Mouse (Mus musculus): ENCODE data around the gene Slc9a9. TPM values are rescaled to one million over a fixed set of nuclear protein-coding genes. Genes with fewer than 3 reads are reported as not detected.

Gene Slc9a9
- polyA plus RNA-seq, 1 experiment from 2014 or later = 2.7 TPM

- no peaks in the 10 kb centered on the region for H3K36me3 ChIP-seq (replicated peaks)
- no peak for ATAC-seq (ENCODE audit: insufficient read depth)
- H3K9ac ChIP-seq = no peak overlapping the region
- WGBS (ENCODE audit: insufficient replicate concordance) = 64% methylated on average over 5 of the region's 5 CpGs
- H3K4me1 ChIP-seq (replicated peaks) = no peaks in the 10 kb centered on the region
- H3K27ac ChIP-seq (replicated peaks) = no peak overlapping the region
- H3K4me2 ChIP-seq = no peak overlapping the region
- no peaks in the 10 kb centered on the region for H3K27me3 ChIP-seq
- no peak overlapping the region for H3K4me3 ChIP-seq (replicated peaks)
- H3K9me3 ChIP-seq (replicated peaks) = no peaks in the 10 kb centered on the region
Observed at GRCm38 (mm10) chr9:95221310-95221709, 551.6 kb downstream of the Slc9a9 start.

- Histone ChIP-seq H3K9me3 (replicated peaks) (no peaks in the 10 kb centered on the region), H3K27me3 (no peaks in the 10 kb centered on the region), H3K27ac (replicated peaks) (no peak overlapping the region), H3K36me3 (replicated peaks) (no peaks in the 10 kb centered on the region), H3K4me2 (no peak overlapping the region), H3K9ac (no peak overlapping the region), H3K4me1 (replicated peaks) (no peaks in the 10 kb centered on the region), H3K4me3 (replicated peaks) (no peak overlapping the region)
- WGBS (ENCODE audit: insufficient replicate concordance) = 65% methylated on average over 4 of the region's 4 CpGs
- ATAC-seq (ENCODE audit: insufficient read depth) = no peak
Observed at GRCm38 (mm10) chr9:95226986-95227385, 557.3 kb downstream of the Slc9a9 start.

GRCm38 (mm10) chr9:95228123-95228522 is 558.4 kb downstream of the Slc9a9 start:
- ATAC-seq (ENCODE audit: insufficient read depth) = no peak
- 82% methylated on average over 1 of the region's 1 CpGs for WGBS (ENCODE audit: insufficient replicate concordance)
- Histone ChIP-seq H3K4me1 (replicated peaks) (no peaks in the 10 kb centered on the region), H3K27me3 (no peaks in the 10 kb centered on the region), H3K27ac (replicated peaks) (no peak overlapping the region), H3K4me3 (replicated peaks) (no peak overlapping the region), H3K9me3 (replicated peaks) (no peaks in the 10 kb centered on the region), H3K9ac (no peak overlapping the region), H3K4me2 (no peak overlapping the region), H3K36me3 (replicated peaks) (no peaks in the 10 kb centered on the region)

GRCm38 (mm10) chr9:95229147-95229546 is 559.4 kb downstream of the Slc9a9 start:
- H3K4me3 ChIP-seq (replicated peaks) = no peak overlapping the region
- H3K36me3 ChIP-seq (replicated peaks) = no peaks in the 10 kb centered on the region
- no peaks in the 10 kb centered on the region for H3K27me3 ChIP-seq
- WGBS (ENCODE audit: insufficient replicate concordance) = 29% methylated on average over 2 of the region's 2 CpGs
- no peaks in the 10 kb centered on the region for H3K4me1 ChIP-seq (replicated peaks)
- no peaks in the 10 kb centered on the region for H3K9me3 ChIP-seq (replicated peaks)
- no peak overlapping the region for H3K27ac ChIP-seq (replicated peaks)
- ATAC-seq (ENCODE audit: insufficient read depth) = no peak
- no peak overlapping the region for H3K4me2 ChIP-seq
- no peak overlapping the region for H3K9ac ChIP-seq

- Histone ChIP-seq H3K9ac (no peak overlapping the region), H3K27ac (replicated peaks) (no peak overlapping the region), H3K27me3 (no peaks in the 10 kb centered on the region), H3K4me3 (replicated peaks) (no peak overlapping the region), H3K36me3 (replicated peaks) (no peaks in the 10 kb centered on the region), H3K4me2 (no peak overlapping the region), H3K4me1 (replicated peaks) (no peaks in the 10 kb centered on the region), H3K9me3 (replicated peaks) (no peaks in the 10 kb centered on the region)
- no peak for ATAC-seq (ENCODE audit: insufficient read depth)
Observed at GRCm38 (mm10) chr9:95239900-95240299, 570.2 kb downstream of the Slc9a9 start.

GRCm38 (mm10) chr9:95242628-95243195 is 573.0 kb downstream of the Slc9a9 start:
- no peak overlapping the region for H3K4me2 ChIP-seq
- no peak overlapping the region for H3K4me3 ChIP-seq (replicated peaks)
- H3K9ac ChIP-seq = no peak overlapping the region
- WGBS (ENCODE audit: insufficient replicate concordance) = 72% methylated on average over 2 of the region's 2 CpGs
- no peak overlapping the region for H3K27ac ChIP-seq (replicated peaks)
- no peaks in the 10 kb centered on the region for H3K36me3 ChIP-seq (replicated peaks)
- no peaks in the 10 kb centered on the region for H3K9me3 ChIP-seq (replicated peaks)
- no peaks in the 10 kb centered on the region for H3K27me3 ChIP-seq
- H3K4me1 ChIP-seq (replicated peaks) = no peaks in the 10 kb centered on the region
- ATAC-seq (ENCODE audit: insufficient read depth) = no peak

- 37% methylated on average over 4 of the region's 4 CpGs for WGBS (ENCODE audit: insufficient replicate concordance)
- no peak overlapping the region for H3K4me2 ChIP-seq
- H3K9ac ChIP-seq = no peak overlapping the region
- no peak overlapping the region for H3K27ac ChIP-seq (replicated peaks)
- H3K4me3 ChIP-seq (replicated peaks) = no peak overlapping the region
- no peaks in the 10 kb centered on the region for H3K4me1 ChIP-seq (replicated peaks)
- H3K36me3 ChIP-seq (replicated peaks) = no peaks in the 10 kb centered on the region
- no peaks in the 10 kb centered on the region for H3K9me3 ChIP-seq (replicated peaks)
- H3K27me3 ChIP-seq = no peaks in the 10 kb centered on the region
- ATAC-seq (ENCODE audit: insufficient read depth) = no peak
Observed at GRCm38 (mm10) chr9:95254162-95254561, 584.5 kb downstream of the Slc9a9 start.

GRCm38 (mm10) chr9:95255844-95256243 is 586.1 kb downstream of the Slc9a9 start:
- no peaks in the 10 kb centered on the region for H3K9me3 ChIP-seq (replicated peaks)
- 73% methylated on average over 6 of the region's 6 CpGs for WGBS (ENCODE audit: insufficient replicate concordance)
- ATAC-seq (ENCODE audit: insufficient read depth) = no peak
- H3K9ac ChIP-seq = no peak overlapping the region
- H3K4me1 ChIP-seq (replicated peaks) = no peaks in the 10 kb centered on the region
- H3K27ac ChIP-seq (replicated peaks) = no peak overlapping the region
- H3K27me3 ChIP-seq = no peaks in the 10 kb centered on the region
- no peak overlapping the region for H3K4me3 ChIP-seq (replicated peaks)
- H3K36me3 ChIP-seq (replicated peaks) = no peaks in the 10 kb centered on the region
- no peak overlapping the region for H3K4me2 ChIP-seq

GRCm38 (mm10) chr9:95256680-95257316 is 587.1 kb downstream of the Slc9a9 start:
- 71% methylated on average over 21 of the region's 21 CpGs for WGBS (ENCODE audit: insufficient replicate concordance)
- Histone ChIP-seq H3K9ac (no peak overlapping the region), H3K27me3 (no peaks in the 10 kb centered on the region)

GRCm38 (mm10) chr9:95262851-95263250 is 593.1 kb downstream of the Slc9a9 start:
- Histone ChIP-seq H3K27ac (replicated peaks) (no peak overlapping the region), H3K27me3 (no peaks in the 10 kb centered on the region), H3K4me1 (replicated peaks) (no peaks in the 10 kb centered on the region), H3K9ac (no peak overlapping the region), H3K4me2 (no peak overlapping the region), H3K9me3 (replicated peaks) (no peaks in the 10 kb centered on the region), H3K4me3 (replicated peaks) (no peak overlapping the region), H3K36me3 (replicated peaks) (no peaks in the 10 kb centered on the region)
- WGBS (ENCODE audit: insufficient replicate concordance) = 26% methylated on average over 3 of the region's 3 CpGs
- no peak for ATAC-seq (ENCODE audit: insufficient read depth)

More at GRCm38 (mm10) chr9:95256680-95257316, 587.1 kb downstream of the Slc9a9 start:
- Histone ChIP-seq H3K4me2 (no peak overlapping the region), H3K27ac (replicated peaks) (no peak overlapping the region), H3K4me1 (replicated peaks) (no peaks in the 10 kb centered on the region), H3K9me3 (replicated peaks) (no peaks in the 10 kb centered on the region), H3K4me3 (replicated peaks) (no peak overlapping the region), H3K36me3 (replicated peaks) (no peaks in the 10 kb centered on the region)
- no peak for ATAC-seq (ENCODE audit: insufficient read depth)

- ATAC-seq (ENCODE audit: insufficient read depth) = no peak
- Histone ChIP-seq H3K4me2 (no peak overlapping the region), H3K9me3 (replicated peaks) (no peaks in the 10 kb centered on the region), H3K36me3 (replicated peaks) (no peaks in the 10 kb centered on the region), H3K4me3 (replicated peaks) (no peak overlapping the region), H3K27ac (replicated peaks) (no peak overlapping the region), H3K9ac (no peak overlapping the region), H3K4me1 (replicated peaks) (no peaks in the 10 kb centered on the region), H3K27me3 (no peaks in the 10 kb centered on the region)
- 73% methylated on average over 9 of the region's 9 CpGs for WGBS (ENCODE audit: insufficient replicate concordance)
Observed at GRCm38 (mm10) chr9:95263867-95264509, 594.3 kb downstream of the Slc9a9 start.
